Mouse (Mus musculus): ENCODE results near the gene Zfp292.

- TF ChIP-seq CTCF (IDR thresholded peaks at IDR 0.05; ENCODE audit: low read depth), result no peak
- no peak for TF ChIP-seq EP300 (IDR thresholded peaks at IDR 0.05; ENCODE audit: low read depth)
These were observed 738 bp upstream of the Zfp292 start for GRCm38 (mm10) chr4:34883366-34884029.

Measured in liver, embryonic 14.5 days (tissue).